Mouse (Mus musculus): ENCODE results near the gene Slc9a1.

DNA sequence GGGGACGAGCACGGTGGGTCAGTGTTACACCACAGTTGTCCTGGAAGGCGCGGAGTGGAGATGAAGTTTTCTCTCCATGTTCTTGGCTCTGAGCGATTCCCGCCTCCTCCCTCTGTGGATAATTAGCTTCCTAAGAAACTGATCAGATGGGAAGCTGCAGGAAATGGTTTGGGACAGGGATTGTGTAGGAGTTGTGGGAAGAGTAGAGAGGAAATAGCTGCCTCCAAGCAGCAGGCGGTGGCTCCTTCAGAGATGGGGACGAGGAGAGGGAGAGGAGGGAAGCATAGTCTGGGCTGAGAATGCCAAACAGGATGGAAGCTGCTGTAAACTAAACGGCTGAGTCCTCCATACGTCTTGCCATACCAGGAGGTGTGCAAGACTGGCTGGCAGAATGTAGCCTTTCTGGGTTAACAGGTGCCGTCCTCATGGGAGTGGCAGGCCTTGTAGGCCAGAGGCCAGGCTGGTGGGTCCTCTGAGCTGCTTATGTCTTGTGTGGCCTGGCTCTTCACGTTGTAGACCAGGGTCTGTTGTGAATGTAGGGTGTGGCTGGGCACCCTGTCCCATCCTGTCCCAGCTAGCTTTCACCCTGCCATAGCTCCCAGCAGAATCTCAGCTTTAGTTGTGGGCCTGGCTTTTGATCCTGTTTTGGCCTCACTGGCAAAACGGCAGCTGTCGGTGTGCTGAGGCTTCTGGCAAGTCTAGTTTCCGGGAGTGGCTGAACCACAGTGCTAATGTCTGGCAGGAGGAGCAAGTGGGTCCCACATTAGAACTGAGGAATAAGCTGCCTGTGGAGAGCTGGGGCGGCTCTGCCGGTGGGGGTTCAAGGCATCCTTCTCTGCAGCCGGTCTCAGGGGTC, 21.9 kb downstream of the Slc9a1 start:
- TF ChIP-seq CTCF (IDR thresholded peaks at IDR 0.05; ENCODE audit: insufficient read depth, low read length) = no peak
- no peak for TF ChIP-seq POLR2A (IDR thresholded peaks at IDR 0.05; ENCODE audit: borderline replicate concordance, extremely low read depth, low read depth, low read length)

All from lung, adult 2 months (tissue).